Mouse (Mus musculus) forelimb bud, embryonic 11.5 days (tissue): ENCODE measurements at regions not wholly inside any gene's neighbourhood (a gene's known extent, or its start where the extent isn't known, plus 50 kb on each side); places are given as distances from the start of the nearest gene placed in this dataset.

ENCODE experiments used
- DNase-seq: peaks from one replicate; pipeline ENCODE4 v3.0.0-alpha.2; 2012; ENCODE audit warnings: low read depth, low spot score

DNA sequence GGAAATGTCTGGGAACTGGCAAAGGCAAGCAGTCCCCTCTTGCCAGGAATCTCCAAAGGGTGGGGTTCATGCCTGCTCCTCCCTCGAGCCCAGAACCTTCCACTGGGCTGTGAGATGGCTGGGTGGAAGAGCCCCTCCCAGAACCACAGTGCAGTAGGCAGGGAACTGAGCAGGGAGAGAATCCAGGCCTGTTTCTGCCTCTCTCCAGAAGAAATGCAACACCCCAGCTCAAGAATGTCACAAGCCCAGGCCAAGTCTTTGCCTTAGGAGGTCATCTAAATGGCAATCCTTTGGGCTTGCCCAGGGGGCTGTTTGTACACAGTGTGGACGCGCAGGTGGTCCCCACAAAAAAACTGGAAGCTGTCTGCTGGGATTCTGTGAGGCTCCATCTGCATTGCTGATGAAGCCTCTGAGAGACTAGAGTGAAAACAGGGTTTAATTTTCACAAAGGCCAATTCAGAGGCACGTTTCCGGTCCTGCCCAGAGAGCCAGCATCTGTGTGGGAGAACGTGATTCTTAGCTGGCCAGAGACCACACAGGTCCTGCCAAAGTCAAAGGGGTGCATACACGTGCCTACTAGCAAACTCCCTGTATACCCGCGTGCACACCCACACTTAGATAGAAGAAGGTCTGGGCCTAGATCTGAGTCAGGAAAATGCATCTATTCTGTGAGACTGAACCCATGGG is 129.0 kb downstream of the Hmg20a start:
- DNase-seq: no peak

DNA sequence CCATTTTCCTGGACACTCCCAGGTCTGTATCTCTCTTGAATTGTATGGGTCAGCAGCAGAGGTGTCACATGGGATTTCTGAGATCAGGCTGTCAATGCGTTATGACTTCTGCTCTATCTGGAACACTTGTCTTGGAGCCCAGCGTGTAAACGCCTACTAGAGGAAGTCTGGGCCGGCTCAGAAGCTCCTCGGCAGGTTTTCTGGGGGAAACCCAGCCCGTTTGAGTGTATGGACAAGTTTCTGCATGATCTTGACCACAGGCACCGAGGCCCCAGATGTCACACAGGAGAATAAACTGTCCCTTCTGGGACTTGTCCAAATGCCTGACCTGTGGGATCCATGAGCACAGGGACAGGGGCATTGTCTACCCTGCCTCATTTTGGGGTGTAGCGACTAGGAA is 131.4 kb downstream of the Hmg20a start:
- no peak for DNase-seq

GRCm38 (mm10) chr9:56550178-56550577 is 131.8 kb downstream of the Hmg20a start:
- no peak for DNase-seq

GRCm38 (mm10) chr9:56551376-56552186 is 133.2 kb downstream of the Hmg20a start:
- DNase-seq: peak; percentile 28

GRCm38 (mm10) chr9:56552187-56552686 is 133.8 kb downstream of the Hmg20a start:
- DNase-seq: no peak

GRCm38 (mm10) chr9:56552766-56553165 is 134.4 kb downstream of the Hmg20a start:
- DNase-seq: peak; percentile 73

DNA sequence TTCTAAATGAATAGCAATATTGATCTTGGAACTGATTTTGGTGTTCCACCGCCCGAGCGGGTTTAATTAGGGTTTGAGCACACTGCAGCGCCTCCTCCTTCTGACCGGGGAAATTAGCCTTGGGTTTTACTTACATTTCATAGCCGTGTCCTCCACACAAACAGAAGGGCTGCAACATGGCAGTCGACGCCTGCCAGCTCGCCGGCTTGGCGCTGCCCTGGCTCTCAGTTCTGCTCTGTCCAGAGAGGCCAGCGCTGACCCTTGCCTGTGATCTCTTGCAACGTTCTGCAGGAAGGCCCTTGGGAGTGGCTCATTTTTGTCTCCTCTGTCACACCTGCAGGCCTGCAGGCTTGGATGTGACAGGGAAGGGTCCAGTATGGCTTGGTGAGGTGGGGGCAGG is 135.2 kb downstream of the Hmg20a start:
- no peak for DNase-seq

DNA sequence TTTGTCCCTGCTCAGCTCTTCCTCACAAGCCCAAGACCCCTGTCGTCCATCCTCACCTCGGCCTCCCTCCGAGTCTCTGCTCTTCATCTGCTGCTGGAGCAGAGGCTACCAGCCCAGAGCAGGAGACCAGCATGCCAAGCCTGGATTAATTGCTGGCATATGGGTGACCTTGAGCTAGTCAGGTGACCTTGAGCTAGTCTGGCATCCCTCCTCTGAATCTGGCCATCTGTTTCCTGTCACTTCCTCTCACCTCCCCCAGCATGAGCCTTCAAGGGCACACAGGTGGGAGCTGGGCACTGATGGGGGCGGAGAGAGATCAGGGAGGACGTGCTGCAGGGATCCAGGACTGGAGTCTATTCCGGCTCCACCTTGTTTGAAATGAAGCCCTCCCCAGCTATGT is 135.7 kb downstream of the Hmg20a start:
- peak; percentile 52 for DNase-seq

DNA sequence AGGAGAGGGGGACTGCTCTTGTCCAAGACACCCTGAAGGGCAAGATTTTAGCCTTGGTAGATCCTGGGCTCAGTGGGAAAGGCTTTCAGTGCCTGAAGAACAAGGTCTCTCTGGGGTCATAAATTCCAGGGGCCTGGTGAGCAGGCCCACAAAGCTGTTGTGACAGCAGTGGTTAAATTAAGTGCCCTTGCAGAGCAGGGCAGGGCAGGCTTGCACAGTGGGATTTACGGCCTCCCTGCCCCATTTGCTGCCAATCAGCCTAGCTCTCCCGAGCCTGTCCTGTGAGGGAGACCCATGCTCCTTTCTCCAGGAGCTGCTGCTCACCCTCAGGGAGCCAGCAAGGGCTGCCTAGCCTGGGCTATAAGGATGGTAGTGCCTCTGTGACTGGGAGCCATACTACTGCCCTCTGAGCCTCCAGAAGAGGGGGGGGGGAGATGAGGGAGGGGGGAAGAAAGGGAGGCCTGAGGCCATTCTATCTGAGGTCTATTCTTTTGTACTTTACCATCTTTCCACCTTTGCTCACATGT is 141.3 kb downstream of the Hmg20a start:
- peak; percentile 31 for DNase-seq

DNA sequence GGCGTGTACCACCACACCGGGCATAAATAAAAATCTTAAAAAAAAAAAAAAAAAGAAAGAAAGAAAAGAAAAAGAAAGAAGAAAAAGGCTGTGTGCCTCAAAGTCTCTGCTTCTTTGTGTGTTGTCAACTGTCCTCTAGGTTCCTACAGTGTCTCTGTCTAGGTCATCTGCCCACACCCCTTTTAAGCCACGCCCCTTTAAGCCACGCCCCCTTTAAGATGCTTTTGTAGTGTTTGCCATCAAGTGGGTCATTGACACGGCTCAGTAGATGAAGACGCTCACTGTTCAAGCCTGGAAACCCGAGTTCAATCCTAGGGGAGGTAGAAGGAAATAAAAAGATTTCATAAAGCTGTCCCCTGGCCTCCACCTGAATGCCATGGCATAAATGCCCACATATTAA is 144.0 kb downstream of the Hmg20a start:
- DNase-seq: no peak

- no peak for DNase-seq
Observed at GRCm38 (mm10) chr9:56564048-56564737, 145.8 kb downstream of the Hmg20a start.
